Mouse (Mus musculus): ENCODE results near the gene Tmem183a.

GRCm38 (mm10) chr1:134384581-134384980 lies 22.8 kb upstream of the Tmem183a start:
- TF ChIP-seq CTCF (conservative IDR thresholded peaks at IDR 0.05 in 1 of 2, IDR thresholded peaks at IDR 0.05 in 1 of 2; ENCODE audit: low read depth in 2 of 2, low read length in 2 of 2) (no peak), RAD21 (IDR thresholded peaks at IDR 0.05; ENCODE audit: low read depth, low read length) (no peak), RCOR1 (conservative IDR thresholded peaks at IDR 0.05; ENCODE audit: low read depth, low read length) (no peak), ZKSCAN1 (IDR thresholded peaks at IDR 0.05; ENCODE audit: borderline replicate concordance, low read depth, low read length) (no peak), GABPA (IDR thresholded peaks at IDR 0.05; ENCODE audit: insufficient replicate concordance, low read depth, low read length) (no peak), POLR2A (IDR thresholded peaks at IDR 0.05; ENCODE audit: low read depth, low read length) (no peak), UBTF (IDR thresholded peaks at IDR 0.05; ENCODE audit: low read depth, low read length) (no peak), ZC3H11A (IDR thresholded peaks at IDR 0.05; ENCODE audit: low read depth, low read length) (no peak), ETS1 (conservative IDR thresholded peaks at IDR 0.05; ENCODE audit: low read depth, low read length) (no peak), MAFK (IDR thresholded peaks at IDR 0.05; ENCODE audit: insufficient replicate concordance, low read length) (no peak), HCFC1 (IDR thresholded peaks at IDR 0.05; ENCODE audit: low read depth, low read length) (no peak), MEF2A (IDR thresholded peaks at IDR 0.05; ENCODE audit: borderline replicate concordance, low read depth, low read length) (no peak)

Data from CH12.LX (cell line).